Mouse (Mus musculus): ENCODE data around the gene Impdh2. TPM values are rescaled to one million over a fixed set of nuclear protein-coding genes. Genes with fewer than 3 reads are reported as not detected.
"Not testable (repeated sequence)": the region's sequence is repeated elsewhere in the genome, so short reads cannot be mapped to it uniquely, and the experiment has no call there.

Impdh2 gene
- polyA plus RNA-seq, 1 experiment, result 59.9 TPM

GRCm38 (mm10) chr9:108599021-108599566, 39.0 kb downstream of the Impdh2 start:
- no peak overlapping the region for H3K27ac ChIP-seq (ENCODE audit: insufficient read depth, low read depth, low read length)
- H3K4me3 ChIP-seq (ENCODE audit: insufficient read depth, low read length), result no peak overlapping the region
- TF ChIP-seq POLR2A (IDR thresholded peaks at IDR 0.05; ENCODE audit: borderline replicate concordance, low read depth, low read length), result no peak
- no peak for TF ChIP-seq CTCF (IDR thresholded peaks at IDR 0.05; ENCODE audit: low read depth, low read length)

GRCm38 (mm10) chr9:108600011-108600410, 39.9 kb downstream of the Impdh2 start:
- Histone ChIP-seq H3K4me1 (ENCODE audit: control insufficient read depth, insufficient read depth, low read length) (no peaks in the 10 kb centered on the region), H3K4me3 (ENCODE audit: insufficient read depth, low read length) (no peak overlapping the region), H3K27ac (ENCODE audit: insufficient read depth, low read depth, low read length) (no peak overlapping the region)
- no peak for TF ChIP-seq CTCF (IDR thresholded peaks at IDR 0.05; ENCODE audit: low read depth, low read length)
- no peak for TF ChIP-seq POLR2A (IDR thresholded peaks at IDR 0.05; ENCODE audit: borderline replicate concordance, low read depth, low read length)

More at GRCm38 (mm10) chr9:108599021-108599566, 39.0 kb downstream of the Impdh2 start:
- 0 out of 2 replicates have a peak, but pooled peaks cover 2% of the 10 kb centered on the region for H3K4me1 ChIP-seq (ENCODE audit: control insufficient read depth, insufficient read depth, low read length)

GRCm38 (mm10) chr9:108601986-108602385, 41.9 kb downstream of the Impdh2 start:
- no peak overlapping the region for H3K27ac ChIP-seq (ENCODE audit: insufficient read depth, low read depth, low read length)
- H3K4me1 ChIP-seq (ENCODE audit: control insufficient read depth, insufficient read depth, low read length), result no peaks in the 10 kb centered on the region
- TF ChIP-seq CTCF (IDR thresholded peaks at IDR 0.05; ENCODE audit: low read depth, low read length) (no peak), POLR2A (IDR thresholded peaks at IDR 0.05; ENCODE audit: borderline replicate concordance, low read depth, low read length) (no peak)
- H3K4me3 ChIP-seq (ENCODE audit: insufficient read depth, low read length), result no peak overlapping the region

- H3K27ac ChIP-seq (ENCODE audit: insufficient read depth, low read depth, low read length); H3K4me3 ChIP-seq (ENCODE audit: insufficient read depth, low read length): not testable (repeated sequence)
- peaks cover 10% of the 10 kb centered on the region for H3K4me1 ChIP-seq (ENCODE audit: control insufficient read depth, insufficient read depth, low read length)
These were observed 47.8 kb downstream of the Impdh2 start for GRCm38 (mm10) chr9:108607929-108608328.

GRCm38 (mm10) chr9:108608889-108609288, 48.8 kb downstream of the Impdh2 start:
- TF ChIP-seq CTCF (IDR thresholded peaks at IDR 0.05; ENCODE audit: low read depth, low read length) (no peak), POLR2A (IDR thresholded peaks at IDR 0.05; ENCODE audit: borderline replicate concordance, low read depth, low read length) (no peak)
- Histone ChIP-seq H3K4me1 (ENCODE audit: control insufficient read depth, insufficient read depth, low read length) (peaks cover 10% of the 10 kb centered on the region), H3K4me3 (ENCODE audit: insufficient read depth, low read length) (no peak overlapping the region), H3K27ac (ENCODE audit: insufficient read depth, low read depth, low read length) (no peak overlapping the region)

GRCm38 (mm10) chr9:108611488-108611887, 51.4 kb downstream of the Impdh2 start:
- Histone ChIP-seq H3K4me3 (ENCODE audit: insufficient read depth, low read length) (no peak overlapping the region), H3K4me1 (ENCODE audit: control insufficient read depth, insufficient read depth, low read length) (peaks cover 10% of the 10 kb centered on the region), H3K27ac (ENCODE audit: insufficient read depth, low read depth, low read length) (no peak overlapping the region)
- TF ChIP-seq POLR2A (IDR thresholded peaks at IDR 0.05; ENCODE audit: borderline replicate concordance, low read depth, low read length), result no peak
- no peak for TF ChIP-seq CTCF (IDR thresholded peaks at IDR 0.05; ENCODE audit: low read depth, low read length)

Other genes with a start within 250 kb of the Impdh2 start
- gene Gpx1, start 221.4 kb upstream of the Impdh2 start, polyA plus RNA-seq (2012; ENCODE audit: insufficient read depth, insufficient read length, missing spikeins), result 531 and 533 TPM in 2 replicates
- 70.1 and 70.9 TPM in 2 replicates for gene Usp4, start 212.4 kb upstream of the Impdh2 start, polyA plus RNA-seq (2012; ENCODE audit: insufficient read depth, insufficient read length, missing spikeins)
- not detected in 2 replicates for gene 1700102P08Rik, start 167.5 kb upstream of the Impdh2 start, polyA plus RNA-seq (2012; ENCODE audit: insufficient read depth, insufficient read length, missing spikeins)
- not detected in 2 replicates for gene Ccdc36, start 131.8 kb upstream of the Impdh2 start, polyA plus RNA-seq (2012; ENCODE audit: insufficient read depth, insufficient read length, missing spikeins)
- gene BC048562, start 123.8 kb upstream of the Impdh2 start, polyA plus RNA-seq (2012; ENCODE audit: insufficient read depth, insufficient read length, missing spikeins), result not detected in 2 replicates
- 17.3 and 18.1 TPM in 2 replicates for gene Ccdc71, start 99.8 kb upstream of the Impdh2 start, polyA plus RNA-seq (2012; ENCODE audit: insufficient read depth, insufficient read length, missing spikeins)
- 3.6 and 6.2 TPM in 2 replicates for gene Klhdc8b, start 98.7 kb upstream of the Impdh2 start, polyA plus RNA-seq (2012; ENCODE audit: insufficient read depth, insufficient read length, missing spikeins)
- 2.7 and 3.4 TPM in 2 replicates for gene Lamb2, start 80.5 kb upstream of the Impdh2 start, polyA plus RNA-seq (2012; ENCODE audit: insufficient read depth, insufficient read length, missing spikeins)
- 86.8 and 87.1 TPM in 2 replicates for gene Usp19, start 69.7 kb upstream of the Impdh2 start, polyA plus RNA-seq (2012; ENCODE audit: insufficient read depth, insufficient read length, missing spikeins)
- 165 and 180 TPM in 2 replicates for gene Qars, start 52.6 kb upstream of the Impdh2 start, polyA plus RNA-seq (2012; ENCODE audit: insufficient read depth, insufficient read length, missing spikeins)
- 73.6 and 80.9 TPM in 2 replicates for gene Qrich1, start 43.5 kb upstream of the Impdh2 start, polyA plus RNA-seq (2012; ENCODE audit: insufficient read depth, insufficient read length, missing spikeins)
- gene Ndufaf3, start 7.1 kb downstream of the Impdh2 start, polyA plus RNA-seq (2012; ENCODE audit: insufficient read depth, insufficient read length, missing spikeins), result 28.6 and 29.7 TPM in 2 replicates
- 44.7 and 52.7 TPM in 2 replicates for gene Dalrd3, start 9.6 kb downstream of the Impdh2 start, polyA plus RNA-seq (2012; ENCODE audit: insufficient read depth, insufficient read length, missing spikeins)
- gene Wdr6, start 18.5 kb downstream of the Impdh2 start, polyA plus RNA-seq (2012; ENCODE audit: insufficient read depth, insufficient read length, missing spikeins), result 8.0 and 8.5 TPM in 2 replicates
- not detected in 2 replicates for gene P4htm, start 37.4 kb downstream of the Impdh2 start, polyA plus RNA-seq (2012; ENCODE audit: insufficient read depth, insufficient read length, missing spikeins)
- 38.4 and 43.1 TPM in 2 replicates for gene Arih2, start 89.1 kb downstream of the Impdh2 start, polyA plus RNA-seq (2012; ENCODE audit: insufficient read depth, insufficient read length, missing spikeins)
- gene Slc25a20, start 101.8 kb downstream of the Impdh2 start, polyA plus RNA-seq (2012; ENCODE audit: insufficient read depth, insufficient read length, missing spikeins), result 28.5 and 29.9 TPM in 2 replicates
- 35.2 and 37.6 TPM in 2 replicates for gene Prkar2a, start 129.0 kb downstream of the Impdh2 start, polyA plus RNA-seq (2012; ENCODE audit: insufficient read depth, insufficient read length, missing spikeins)
- 37.3 and 40.7 TPM in 2 replicates for gene Ip6k2, start 223.5 kb downstream of the Impdh2 start, polyA plus RNA-seq (2012; ENCODE audit: insufficient read depth, insufficient read length, missing spikeins)
- gene Nckipsd, start 248.1 kb downstream of the Impdh2 start, polyA plus RNA-seq (2012; ENCODE audit: insufficient read depth, insufficient read length, missing spikeins), result 25.6 and 29.0 TPM in 2 replicates

All from bone marrow macrophage, adult 2 months (primary cell).